Mouse (Mus musculus) cortical plate, adult 2 months (tissue): ENCODE results near the gene Cebpe.

Source experiments
- CTCF ChIP-seq: fragments of 200-500 bp; IDR thresholded peaks from 2 replicates; pipeline ENCODE4 v1.5.1; 2011; ENCODE audit warnings: mild to moderate bottlenecking, control low read depth, low read length; ENCODE audit not compliant: insufficient read depth; ENCODE audit errors: extremely low read depth
- POLR2A ChIP-seq: fragments of 200-500 bp; IDR thresholded peaks from 2 replicates; pipeline ENCODE4 v1.6.1; 2011; ENCODE audit warnings: mild to moderate bottlenecking, low read length, control low read depth; ENCODE audit not compliant: insufficient read depth; ENCODE audit errors: extremely low read depth

DNA sequence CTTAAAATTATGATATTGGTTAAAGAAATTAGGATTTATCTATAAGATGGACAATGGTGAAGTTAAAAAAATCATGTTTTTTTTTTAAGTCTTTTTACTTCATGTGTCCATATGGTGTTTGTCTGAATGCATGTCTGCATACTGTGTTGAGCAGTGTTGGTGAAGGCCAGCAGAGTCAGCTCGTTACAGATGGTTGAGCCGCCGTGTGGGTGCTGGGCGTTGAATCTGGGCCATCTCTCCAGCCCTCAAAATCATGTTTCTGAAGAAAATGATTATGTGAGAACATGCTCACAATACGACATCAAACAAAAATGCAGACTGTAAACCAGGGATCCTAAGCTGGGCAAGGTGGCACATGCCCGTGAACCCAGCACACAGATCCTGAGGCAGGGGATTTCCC is 18.3 kb upstream of the Cebpe start:
- TF ChIP-seq POLR2A (no peak), CTCF (no peak)
